Mouse (Mus musculus): ENCODE results near the gene Fam149b. TPM values are rescaled to one million over a fixed set of nuclear protein-coding genes. Genes with fewer than 3 reads are reported as not detected.
"Not testable (repeated sequence)": the region's sequence is repeated elsewhere in the genome, so short reads cannot be mapped to it uniquely, and the experiment has no call there.

Fam149b gene
- polyA plus RNA-seq (2021): 40.7 TPM

DNA sequence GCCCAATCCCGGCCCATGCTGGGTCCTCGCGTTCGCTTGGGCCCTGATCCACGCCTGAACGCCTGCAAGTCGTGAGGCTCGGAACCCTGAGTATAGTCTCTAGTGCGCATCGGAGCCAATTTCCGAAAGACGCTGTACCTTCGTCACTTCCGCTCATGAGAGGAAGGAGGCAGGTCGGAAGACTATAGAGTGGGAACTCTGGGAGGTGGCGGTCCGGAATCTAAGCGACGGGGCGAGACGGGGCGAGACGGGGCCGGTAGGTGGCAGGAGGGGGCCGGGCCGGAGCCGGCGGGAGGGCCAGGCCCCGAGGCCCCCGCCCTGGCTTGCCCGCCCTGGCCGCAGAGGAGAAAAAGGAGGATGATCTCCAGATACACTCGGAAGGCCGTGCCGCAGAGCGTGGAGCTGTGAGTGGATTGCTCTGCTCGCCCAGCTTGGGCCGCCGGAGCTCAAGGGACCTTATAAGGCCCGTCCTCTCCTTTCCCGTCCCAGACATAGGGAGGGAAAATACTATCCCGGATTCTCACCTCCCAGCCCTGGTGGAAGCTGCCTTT, at the start of gene Fam149b, which contains the start of gene Ecd:
TSS of gene Fam149b (plus strand) at position 172 of the 551 bp plus-strand sequence.
TSS of gene Ecd (minus strand) at position 131 of the 551 bp plus-strand sequence.
- TF ChIP-seq CTCF (IDR thresholded peaks at IDR 0.05): peak; percentile 91
- in situ Hi-C loops (cut with MboI; ENCODE audit: low pct_unique_long_range_greater_than_20kb): no loop called here
- DNase-seq (ENCODE audit: low read depth, low spot score) (peak; percentile 87), ATAC-seq (peak; percentile 85)
- H3K27me3 ChIP-seq: no peaks in the 10 kb centered on the region
- ChIA-PET CTCF (interaction anchor here (0.7 to 3.6 kb wide), 6 partner anchors 8 to 49 kb away, joined by 3 to 12 read pairs (median 5); no protein-coding TSS in a partner anchor), POLR2A (interaction anchor here (0.5 to 1.1 kb wide), 3 partner anchors 10 to 68 kb away, joined by 3 to 4 read pairs (median 3); no protein-coding TSS in a partner anchor)

DNA sequence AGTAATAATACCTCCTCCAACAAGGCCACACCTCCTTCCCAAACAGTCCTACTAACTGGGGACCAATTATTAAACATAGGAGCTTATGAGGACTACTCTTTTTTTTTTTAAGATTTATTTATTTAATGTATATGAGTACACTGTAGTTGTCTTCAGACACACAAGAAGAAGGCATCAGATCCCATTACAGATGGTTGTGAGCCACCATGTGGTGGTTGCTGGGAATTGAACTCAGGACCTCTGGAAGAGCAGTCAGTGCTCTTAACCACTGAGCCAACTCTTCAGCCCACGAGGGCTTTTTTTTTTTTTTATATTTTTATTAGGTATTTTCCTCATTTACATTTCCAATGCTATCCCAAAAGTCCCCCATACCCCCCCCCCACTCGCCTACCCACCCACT, 42.9 kb upstream of the Fam149b start:
- POLR2A ChIA-PET; DNase-seq (ENCODE audit: low read depth, low spot score); H3K27me3 ChIP-seq; in situ Hi-C loops (cut with MboI; ENCODE audit: low pct_unique_long_range_greater_than_20kb); CTCF ChIA-PET; ATAC-seq: not testable (repeated sequence)
- TF ChIP-seq CTCF (IDR thresholded peaks at IDR 0.05): peak; percentile 61

DNA sequence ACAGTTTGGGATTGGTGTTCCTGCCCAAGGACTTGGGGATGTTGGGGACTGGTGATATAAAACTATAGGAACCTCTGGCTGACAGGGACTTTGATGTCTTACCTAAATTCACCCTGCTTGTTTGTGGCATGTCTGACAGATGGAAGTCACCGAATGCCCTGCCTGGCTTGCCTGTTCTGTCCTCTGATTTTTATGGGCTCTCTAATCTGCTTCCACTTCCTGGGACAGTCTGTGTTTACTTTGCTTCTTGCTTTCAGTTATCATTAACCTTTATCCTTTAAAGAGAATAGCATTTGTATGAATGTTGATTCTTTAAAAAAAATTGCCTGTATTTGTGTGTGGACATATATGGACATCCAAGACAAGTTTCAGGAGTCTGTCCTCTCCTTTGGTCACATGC, 32.8 kb upstream of the Fam149b start:
- H3K27me3 ChIP-seq: no peaks in the 10 kb centered on the region
- in situ Hi-C loops (cut with MboI; ENCODE audit: low pct_unique_long_range_greater_than_20kb): no loop called here
- ChIA-PET CTCF (no interaction called here), POLR2A (no interaction called here)
- ATAC-seq (no peak), DNase-seq (ENCODE audit: low read depth, low spot score) (no peak)
- no peak for TF ChIP-seq CTCF (IDR thresholded peaks at IDR 0.05)

DNA sequence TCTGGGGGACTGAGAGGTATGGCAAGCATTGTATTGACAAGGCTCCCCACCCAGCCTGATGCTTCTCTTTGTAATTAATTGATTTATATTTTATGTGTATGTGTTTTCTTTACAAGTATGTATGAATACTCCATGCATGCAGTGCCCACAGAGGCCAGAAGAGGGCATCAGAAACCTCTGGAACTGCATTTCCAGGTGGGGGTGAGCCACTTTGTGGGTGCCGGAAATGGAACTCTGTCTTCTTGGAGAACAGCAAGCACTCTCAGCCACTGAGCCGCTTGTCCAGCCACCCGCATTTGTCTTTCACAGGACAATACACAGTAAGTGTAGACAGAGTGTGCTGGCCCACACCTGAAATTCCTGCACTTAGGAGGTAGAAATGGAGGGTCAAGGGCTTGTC, 28.5 kb upstream of the Fam149b start:
- POLR2A ChIA-PET: no interaction called here
- in situ Hi-C loops (cut with MboI; ENCODE audit: low pct_unique_long_range_greater_than_20kb): no loop called here
- TF ChIP-seq CTCF (IDR thresholded peaks at IDR 0.05): peak; percentile 84
- no peaks in the 10 kb centered on the region for H3K27me3 ChIP-seq
- ATAC-seq (no peak), DNase-seq (ENCODE audit: low read depth, low spot score) (no peak)
- CTCF ChIA-PET: interaction anchor here (0.9 to 1.9 kb wide), 2 partner anchors 9 to 21 kb away, joined by 3 to 4 read pairs; no protein-coding TSS in a partner anchor

DNA sequence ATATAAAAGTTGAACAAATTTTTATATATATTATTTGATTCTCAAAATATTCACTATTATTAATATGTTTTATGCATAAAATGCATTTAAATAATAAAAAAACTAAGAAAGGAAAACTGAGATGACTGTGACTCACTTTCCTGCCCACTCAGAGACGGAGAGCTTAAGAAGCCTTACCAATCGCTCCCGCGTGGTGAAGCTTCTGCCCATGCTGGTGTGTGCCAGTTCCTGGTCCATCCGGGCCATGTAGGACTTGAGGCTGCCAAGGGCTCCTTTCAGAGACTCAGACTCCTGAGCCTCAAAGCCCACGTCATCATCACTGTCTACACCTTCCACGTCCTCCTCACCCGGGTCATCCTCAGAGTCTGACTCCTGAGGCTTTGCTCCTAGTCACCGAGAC, 23.8 kb upstream of the Fam149b start:
- DNase-seq (ENCODE audit: low read depth, low spot score) (no peak), ATAC-seq (no peak)
- POLR2A ChIA-PET: interaction anchor here (0.9 kb wide), 1 partner anchor 14 kb away, joined by 6 read pairs; no protein-coding TSS in a partner anchor
- no peaks in the 10 kb centered on the region for H3K27me3 ChIP-seq
- CTCF ChIA-PET: interaction anchor here (1.6 kb wide), 1 partner anchor 17 kb away, joined by 3 read pairs; no protein-coding TSS in a partner anchor
- no peak for TF ChIP-seq CTCF (IDR thresholded peaks at IDR 0.05)
- in situ Hi-C loops (cut with MboI; ENCODE audit: low pct_unique_long_range_greater_than_20kb): no loop called here

DNA sequence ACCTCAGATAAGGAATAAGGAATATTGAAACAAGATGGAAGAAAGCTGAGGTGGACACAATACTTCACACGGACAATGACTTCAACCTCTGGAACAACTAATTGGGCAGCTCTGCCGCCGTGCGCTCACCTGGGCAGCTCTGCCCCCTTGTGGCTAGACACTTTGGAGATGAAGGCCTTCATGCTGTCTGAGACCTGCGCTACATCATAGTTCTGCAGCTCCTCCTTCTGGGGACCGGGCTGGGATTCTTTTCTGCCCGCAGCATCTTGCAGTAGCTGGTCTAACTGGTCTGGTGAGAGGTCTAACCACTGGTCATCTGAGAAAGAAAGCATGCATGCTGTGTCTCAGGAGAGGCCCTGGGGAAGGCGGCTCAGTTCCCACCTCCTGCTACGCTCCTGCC, 19.5 kb upstream of the Fam149b start:
- no peak for ATAC-seq
- POLR2A ChIA-PET: no interaction called here
- DNase-seq (ENCODE audit: low read depth, low spot score): no peak

DNA sequence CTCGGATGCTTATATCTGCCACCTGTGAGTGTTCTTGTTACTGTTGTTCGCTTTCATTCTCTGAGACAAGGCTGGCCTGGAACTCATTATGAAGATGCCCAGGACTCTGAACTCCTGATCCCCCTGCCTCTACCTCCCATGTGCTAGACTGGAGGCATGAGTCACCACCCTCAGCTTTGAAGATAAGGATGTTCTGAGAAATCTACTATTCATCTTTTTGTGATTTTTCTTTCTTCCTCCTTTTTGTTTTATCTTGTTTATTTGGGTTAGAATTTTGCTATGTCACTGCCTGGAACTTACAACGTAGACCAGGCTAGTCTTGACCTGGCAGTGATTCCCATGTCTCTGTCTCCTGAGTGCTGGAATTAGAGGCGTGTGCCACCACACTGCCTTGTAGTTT, 16.6 kb upstream of the Fam149b start:
- POLR2A ChIA-PET: no interaction called here
- no peak for ATAC-seq
- H3K27me3 ChIP-seq: no peaks in the 10 kb centered on the region
- CTCF ChIA-PET: interaction anchor here (1.4 to 1.8 kb wide), 2 partner anchors 9 to 17 kb away, joined by 3 to 4 read pairs; no protein-coding TSS in a partner anchor
- in situ Hi-C loops (cut with MboI; ENCODE audit: low pct_unique_long_range_greater_than_20kb): no loop called here
- DNase-seq (ENCODE audit: low read depth, low spot score): no peak
- no peak for TF ChIP-seq CTCF (IDR thresholded peaks at IDR 0.05)

More for the DNA sequence above, 19.5 kb upstream of the Fam149b start:
- TF ChIP-seq CTCF (IDR thresholded peaks at IDR 0.05): peak; percentile 46
- in situ Hi-C loops (cut with MboI; ENCODE audit: low pct_unique_long_range_greater_than_20kb): no loop called here
- CTCF ChIA-PET: interaction anchor here (0.8 to 3.1 kb wide), 3 partner anchors 10 to 16 kb away, joined by 3 to 15 read pairs (median 3); no protein-coding TSS in a partner anchor
- no peaks in the 10 kb centered on the region for H3K27me3 ChIP-seq

DNA sequence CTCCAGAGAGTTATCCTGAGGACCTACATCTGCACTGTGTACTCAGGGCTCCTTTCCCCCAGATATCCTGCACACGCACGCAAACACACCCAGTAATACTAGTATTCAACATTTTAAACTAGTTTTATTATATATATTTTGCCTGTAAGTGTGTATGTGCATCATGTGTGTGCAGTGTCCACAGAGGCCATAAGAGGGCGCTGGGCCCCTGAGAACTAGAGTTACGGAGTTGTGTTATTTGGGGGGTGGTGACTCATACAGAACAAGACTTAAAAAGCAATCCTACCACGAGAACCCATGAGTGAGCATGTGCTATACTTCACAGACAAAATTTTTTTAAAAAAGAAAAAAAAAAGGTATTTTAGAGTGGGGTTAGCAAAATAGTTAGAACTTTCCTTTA, 8.5 kb upstream of the Fam149b start:
- ATAC-seq: no peak
- in situ Hi-C loops (cut with MboI; ENCODE audit: low pct_unique_long_range_greater_than_20kb): no loop called here
- ChIA-PET CTCF (interaction anchor here (1.3 to 2.9 kb wide), 6 partner anchors 9 to 40 kb away, joined by 3 to 15 read pairs (median 4); no protein-coding TSS in a partner anchor), POLR2A (no interaction called here)
- no peaks in the 10 kb centered on the region for H3K27me3 ChIP-seq
- TF ChIP-seq CTCF (IDR thresholded peaks at IDR 0.05): peak; percentile 51
- no peak for DNase-seq (ENCODE audit: low read depth, low spot score)

DNA sequence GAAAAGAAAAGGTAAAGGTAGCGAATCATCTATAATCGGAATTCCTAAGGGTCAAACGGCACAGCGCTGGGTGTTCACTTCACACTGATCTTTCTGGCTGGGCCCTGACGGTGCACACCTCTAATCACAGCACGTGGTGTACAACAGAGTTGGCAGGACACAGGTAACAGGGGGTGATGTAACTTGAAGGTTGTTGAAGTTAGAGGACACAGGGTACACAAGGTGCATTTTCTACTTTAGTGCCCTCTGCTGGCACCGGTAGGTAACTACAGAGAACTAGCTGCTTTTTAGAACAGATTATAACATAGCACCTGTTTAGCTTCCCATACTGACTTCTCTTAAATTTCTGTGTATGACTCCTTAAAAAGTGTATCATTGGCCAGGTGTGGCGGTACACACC, 7.8 kb upstream of the Fam149b start:
- POLR2A ChIA-PET: no interaction called here
- CTCF ChIA-PET: interaction anchor here (1.2 to 2.9 kb wide), 7 partner anchors 8 to 39 kb away, joined by 3 to 15 read pairs (median 4); no protein-coding TSS in a partner anchor
- in situ Hi-C loops (cut with MboI; ENCODE audit: low pct_unique_long_range_greater_than_20kb): no loop called here
- peak; percentile 73 for TF ChIP-seq CTCF (IDR thresholded peaks at IDR 0.05)
- DNase-seq (ENCODE audit: low read depth, low spot score) (no peak), ATAC-seq (no peak)
- H3K27me3 ChIP-seq: no peaks in the 10 kb centered on the region

DNA sequence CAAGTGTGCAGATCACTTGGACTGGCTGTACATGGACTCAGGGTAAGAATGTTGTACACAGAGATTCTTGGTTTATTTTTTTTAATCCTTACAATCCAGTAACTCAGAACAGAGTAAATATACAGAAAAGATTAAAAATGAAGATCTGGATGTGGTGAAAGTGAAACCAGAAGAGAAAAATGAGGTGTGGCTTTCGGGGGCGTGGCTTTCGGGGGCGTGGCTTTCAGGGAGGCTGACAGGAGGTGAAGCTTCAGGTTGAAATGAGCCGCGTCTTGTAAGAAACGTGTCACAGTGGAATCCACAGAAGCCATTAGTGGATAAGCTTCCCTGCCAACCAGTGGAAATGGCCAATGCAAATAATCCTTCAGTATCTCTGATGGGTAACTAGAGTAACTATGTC, 7.1 kb upstream of the Fam149b start:
- DNase-seq (ENCODE audit: low read depth, low spot score) (no peak), ATAC-seq (no peak)
- in situ Hi-C loops (cut with MboI; ENCODE audit: low pct_unique_long_range_greater_than_20kb): no loop called here
- ChIA-PET CTCF (interaction anchor here (1.2 to 2.9 kb wide), 7 partner anchors 8 to 39 kb away, joined by 3 to 15 read pairs (median 4); no protein-coding TSS in a partner anchor), POLR2A (no interaction called here)
- no peak for TF ChIP-seq CTCF (IDR thresholded peaks at IDR 0.05)
- no peaks in the 10 kb centered on the region for H3K27me3 ChIP-seq

DNA sequence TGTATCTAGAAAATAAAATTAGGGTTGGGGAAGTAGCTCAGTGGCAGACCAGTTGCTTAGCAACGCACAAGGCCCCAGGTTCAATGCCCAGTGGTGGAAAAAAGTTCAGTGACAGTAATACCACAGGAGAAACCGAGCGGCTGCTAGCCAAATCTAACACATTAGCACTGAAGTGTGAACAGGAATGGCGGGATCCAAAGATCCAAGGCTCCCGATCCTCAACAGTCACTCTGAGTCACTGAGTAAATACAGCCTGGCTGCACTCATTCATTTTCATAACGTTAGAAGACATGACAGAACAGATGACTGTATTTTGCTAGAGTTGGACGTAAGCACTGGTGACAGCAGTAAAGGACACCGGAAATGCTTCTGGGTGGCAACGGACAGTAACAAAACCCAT, 2.1 kb upstream of the Fam149b start:
- CTCF ChIA-PET: interaction anchor here (0.8 to 1.0 kb wide), 2 partner anchors 21 to 28 kb away, joined by 3 read pairs; no protein-coding TSS in a partner anchor
- DNase-seq (ENCODE audit: low read depth, low spot score) (peak; percentile 56), ATAC-seq (peak; percentile 24)
- no peaks in the 10 kb centered on the region for H3K27me3 ChIP-seq
- in situ Hi-C loops (cut with MboI; ENCODE audit: low pct_unique_long_range_greater_than_20kb): no loop called here
- TF ChIP-seq CTCF (IDR thresholded peaks at IDR 0.05): no peak
- POLR2A ChIA-PET: no interaction called here

All from Patski (cell line).